Mouse (Mus musculus) intestine, postnatal 0 days (tissue): ENCODE measurements around the gene Ripor1. TPM values are rescaled to one million over a fixed set of nuclear protein-coding genes. Genes with fewer than 3 reads are reported as not detected.

Experiments used
- ATAC-seq: fragments of 200-750 bp; cut with Nextera tagmentation; 2 replicates; pipeline ENCODE4 v1.8.0; 2017; ENCODE audit warnings: mild to moderate bottlenecking, moderate TSS enrichment, moderate library complexity
- H3K27ac ChIP-seq: fragments of 300-500 bp; sonication (generic); 2 replicates; pipeline ENCODE4 v1.5.1; 2014; ENCODE audit warnings: mild to moderate bottlenecking, low read depth, low read length, moderate library complexity
- H3K27me3 ChIP-seq: fragments of 300-500 bp; sonication (generic); replicated peaks from 2 replicates; pipeline ENCODE4 v1.6.1; 2014; ENCODE audit warnings: low read length, mixed read lengths; ENCODE audit not compliant: control insufficient read depth, insufficient read depth
- H3K36me3 ChIP-seq: fragments of 300-500 bp; sonication (generic); 2 replicates; pipeline ENCODE4 v1.6.1; 2014; ENCODE audit warnings: mild to moderate bottlenecking, moderate library complexity; ENCODE audit not compliant: control insufficient read depth, insufficient read depth
- H3K4me1 ChIP-seq: fragments of 300-500 bp; sonication (generic); replicated peaks from 2 replicates; pipeline ENCODE4 v1.6.1; 2014; ENCODE audit warnings: antibody characterized with exemption, low read length, mixed read lengths; ENCODE audit not compliant: control insufficient read depth, insufficient read depth
- H3K4me2 ChIP-seq: fragments of 300-500 bp; sonication (generic); replicated peaks from 2 replicates; pipeline ENCODE4 v1.6.1; 2014; ENCODE audit warnings: low read depth, mild to moderate bottlenecking, moderate library complexity
- H3K4me3 ChIP-seq: fragments of 300-500 bp; sonication (generic); 2 replicates; pipeline ENCODE4 v1.5.1; 2014; ENCODE audit warnings: low read depth, low read length
- H3K9ac ChIP-seq: fragments of 300-500 bp; sonication (generic); 2 replicates; pipeline ENCODE4 v1.6.1; 2014; ENCODE audit warnings: mild to moderate bottlenecking, low read depth, low read length
- H3K9me3 ChIP-seq: fragments of 300-500 bp; sonication (generic); 2 replicates; pipeline ENCODE4 v1.6.1; 2016; ENCODE audit warnings: mixed run types; ENCODE audit not compliant: control insufficient read depth
- CTCF ChIP-seq: sonication (generic); IDR thresholded peaks from 2 replicates; pipeline ENCODE4 v1.5.1; 2016; ENCODE audit warnings: low read depth, mild to moderate bottlenecking, control low read depth, antibody characterized with exemption, moderate library complexity
- WGBS: fragments of 180-500 bp; shearing (Covaris S2); extraction: QIAGEN DNeasy Blood & Tissue Kit; methylation state at CpG from one replicate; pipeline ENCODE4 v1.1.7; 2014; 5-methylcytosine and 5-hydroxymethylcytosine counted together
- polyA plus RNA-seq: library from polyadenylated mRNA; unstranded; fragments of >200 nt; fragmentation: Nextera tagmentation; extraction: Ambion mirVana; gene quantifications from 2 replicates; pipeline ENCODE4 v1.2.1, GENCODE M21; 2015

Gene Ripor1
- polyA plus RNA-seq, 1 experiment from 2014 or later = 10.3 TPM

DNA sequence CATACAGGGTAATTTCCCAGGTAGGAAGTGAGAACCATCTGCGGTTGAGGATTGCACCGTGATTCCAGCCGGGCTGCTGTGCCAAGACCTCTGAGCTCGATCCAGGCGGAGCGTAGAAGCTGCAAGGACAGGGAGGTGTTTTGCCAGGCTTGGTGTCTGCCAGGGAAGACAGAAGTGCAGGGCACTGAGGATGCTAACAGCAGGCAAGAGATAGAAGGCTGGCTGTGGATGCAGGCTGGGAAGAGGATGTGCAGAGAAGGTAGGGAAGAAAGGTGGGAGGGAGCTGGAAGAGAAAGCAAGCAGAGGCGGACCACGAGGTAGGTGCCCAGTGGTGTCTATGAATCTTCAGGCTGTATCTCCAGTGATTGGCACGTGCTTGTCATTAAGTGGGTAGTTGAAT, 6.8 kb downstream of the Ripor1 start:
- 87% methylated on average over 9 of the region's 9 CpGs for WGBS
- no peak overlapping the region for H3K4me3 ChIP-seq
- H3K36me3 ChIP-seq = peaks cover 13% of the 10 kb centered on the region; the same call in 1 of the 2 replicates
- no peaks in the 10 kb centered on the region for H3K9me3 ChIP-seq
- no peak for ATAC-seq
- H3K9ac ChIP-seq = no peak overlapping the region
- no peak overlapping the region for H3K27ac ChIP-seq
- TF ChIP-seq CTCF = no peak
- H3K27me3 ChIP-seq = peaks cover 4% of the 10 kb centered on the region; the same call in 1 of the 2 replicates
- H3K4me2 ChIP-seq = no peak overlapping the region
- peaks cover 8% of the 10 kb centered on the region; the same call in 1 of the 2 replicates for H3K4me1 ChIP-seq

DNA sequence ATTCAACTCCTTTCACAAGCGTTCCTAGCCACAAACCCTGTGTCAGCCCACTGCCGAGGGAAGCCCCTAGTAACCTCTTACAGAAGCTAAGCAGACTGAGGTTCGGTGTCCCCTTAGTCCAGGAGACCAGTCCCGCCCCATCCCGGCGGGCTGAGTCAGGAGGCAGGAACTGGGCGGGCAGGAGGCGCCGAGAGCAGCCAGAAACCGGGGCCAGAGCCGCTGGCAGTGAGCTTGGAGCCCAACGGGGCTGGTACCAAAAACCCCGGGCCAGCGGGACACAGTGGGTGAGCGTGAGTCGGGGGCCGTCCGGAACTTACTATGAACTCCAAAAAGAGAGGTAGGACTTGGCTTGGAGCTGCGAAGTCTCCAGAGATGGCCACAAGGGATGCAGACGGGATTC, 8.0 kb downstream of the Ripor1 start:
- Histone ChIP-seq H3K4me2 (peak overlapping the region; percentile 96), H3K9me3 (no peaks in the 10 kb centered on the region), H3K36me3 (peaks cover 25% of the 10 kb centered on the region), H3K27me3 (peaks cover 4% of the 10 kb centered on the region; the same call in 1 of the 2 replicates), H3K4me3 (peak overlapping the region; percentile 17; the same call in 1 of the 2 replicates), H3K4me1 (peaks cover 8% of the 10 kb centered on the region; the same call in 1 of the 2 replicates), H3K27ac (no peak overlapping the region), H3K9ac (no peak overlapping the region)
- no peak for ATAC-seq
- no peak for TF ChIP-seq CTCF
- 13% methylated on average over 20 of the region's 20 CpGs for WGBS

DNA sequence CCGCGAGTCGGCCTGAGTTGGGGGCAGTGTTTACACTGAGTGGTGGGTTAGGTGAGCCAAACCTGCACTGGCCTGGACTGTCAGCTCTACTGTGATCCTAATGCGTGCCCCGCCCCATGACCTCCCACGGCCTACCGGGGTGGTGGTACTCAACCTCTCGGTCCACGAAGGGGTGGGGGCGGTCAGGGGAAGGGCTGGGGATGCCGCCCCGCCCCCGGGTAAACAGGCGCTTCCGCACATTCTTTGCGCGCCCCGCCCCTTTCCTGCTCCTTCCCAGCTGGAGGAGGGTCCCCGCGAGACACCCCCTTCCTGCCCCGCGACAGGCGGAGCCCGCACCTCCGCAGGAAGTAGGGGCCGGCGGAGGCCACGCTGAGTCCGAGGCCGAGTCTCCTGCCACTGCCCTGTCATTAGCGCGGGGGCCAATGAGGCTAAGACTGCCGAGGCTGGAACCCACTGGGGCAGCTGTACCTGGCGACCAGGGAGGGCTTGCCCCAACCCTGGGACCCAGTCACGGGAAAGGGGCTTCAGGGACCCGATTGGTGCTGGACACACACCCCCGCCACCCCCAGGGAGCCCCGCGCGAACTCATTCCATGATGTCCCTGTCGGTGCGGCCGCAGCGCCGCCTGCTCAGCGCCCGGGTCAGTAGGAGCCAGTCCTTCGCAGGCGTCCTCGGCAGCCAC, 8.9 kb downstream of the Ripor1 start:
- Histone ChIP-seq H3K4me1 (peaks cover 8% of the 10 kb centered on the region; the same call in 1 of the 2 replicates), H3K4me2 (peak overlapping the region; percentile 96), H3K36me3 (peaks cover 34% of the 10 kb centered on the region), H3K4me3 (peak overlapping the region; percentile 55), H3K9me3 (no peaks in the 10 kb centered on the region), H3K27me3 (peaks cover 4% of the 10 kb centered on the region; the same call in 1 of the 2 replicates), H3K9ac (peak overlapping the region; percentile 34), H3K27ac (no peak overlapping the region)
- 5% methylated on average over 50 of the region's 50 CpGs for WGBS
- no peak for TF ChIP-seq CTCF
- peak; percentile 19; the same call in 1 of the 2 replicates for ATAC-seq

DNA sequence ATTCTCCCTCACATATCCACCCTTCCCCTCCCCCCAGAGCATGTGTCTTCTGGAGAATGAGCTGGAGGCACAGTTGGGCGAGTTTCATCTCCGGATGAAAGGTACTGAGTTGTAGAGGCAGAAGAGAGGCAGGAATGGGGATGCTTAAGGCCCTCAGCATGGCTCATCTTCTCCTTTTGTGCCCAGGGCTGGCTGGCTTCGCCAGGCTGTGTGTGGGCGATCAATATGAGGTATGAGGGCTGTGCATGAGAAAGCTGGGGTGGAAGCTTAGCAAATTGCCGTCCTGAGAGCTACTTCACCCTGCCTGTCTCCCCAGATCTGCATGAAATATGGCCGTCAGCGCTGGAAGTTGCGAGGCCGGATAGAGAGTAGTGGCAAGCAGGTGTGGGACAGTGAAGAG, 10.9 kb downstream of the Ripor1 start:
- Histone ChIP-seq H3K36me3 (peaks cover 53% of the 10 kb centered on the region), H3K9ac (no peak overlapping the region), H3K9me3 (no peaks in the 10 kb centered on the region), H3K27ac (no peak overlapping the region), H3K4me2 (no peak overlapping the region), H3K4me3 (no peak overlapping the region), H3K27me3 (peaks cover 4% of the 10 kb centered on the region; the same call in 1 of the 2 replicates), H3K4me1 (peaks cover 8% of the 10 kb centered on the region; the same call in 1 of the 2 replicates)
- TF ChIP-seq CTCF = no peak
- no peak for ATAC-seq
- 93% methylated on average over 9 of the region's 9 CpGs for WGBS

DNA sequence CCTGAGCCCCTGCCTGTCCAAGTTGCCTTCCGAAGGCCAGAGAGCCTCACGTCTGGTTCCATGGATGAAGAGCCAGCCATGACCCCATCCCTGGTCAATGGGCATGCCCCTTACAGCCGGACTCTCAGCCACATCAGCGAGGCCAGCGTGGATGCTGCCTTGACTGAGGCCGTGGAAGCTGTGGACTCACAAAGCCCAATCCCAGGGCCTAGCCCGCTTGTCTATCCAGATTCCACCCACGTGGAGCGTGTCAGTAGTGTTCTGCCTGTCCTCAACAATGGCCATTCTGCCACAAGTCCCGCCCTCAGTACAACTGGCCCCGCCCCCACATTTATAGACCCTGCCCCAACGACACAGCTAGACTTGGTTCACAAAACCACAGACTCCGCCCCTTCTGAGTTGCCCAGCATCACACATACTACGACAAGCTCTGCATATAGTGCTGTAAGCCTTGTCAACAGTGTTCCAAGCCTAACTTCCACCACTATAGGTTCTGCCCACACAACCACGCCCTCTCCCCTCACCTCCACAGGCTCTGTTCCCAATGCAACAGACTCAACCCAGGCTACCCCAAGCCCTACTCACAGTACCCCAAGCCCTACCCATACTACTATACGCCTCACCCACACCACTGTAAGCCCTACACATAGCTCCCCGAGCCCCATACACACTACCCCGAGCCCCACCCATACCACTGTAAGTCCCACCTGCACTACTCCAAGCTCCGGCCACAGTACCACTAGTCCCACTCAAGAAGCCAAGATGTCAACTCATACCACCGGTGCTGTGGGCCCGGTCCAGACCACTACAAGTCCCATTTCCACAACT, 12.6 kb downstream of the Ripor1 start:
- Histone ChIP-seq H3K9ac (no peak overlapping the region), H3K27me3 (no peaks in the 10 kb centered on the region; the same call in 1 of the 2 replicates), H3K9me3 (no peaks in the 10 kb centered on the region), H3K4me3 (no peak overlapping the region), H3K27ac (no peak overlapping the region), H3K36me3 (peaks cover 61% of the 10 kb centered on the region), H3K4me2 (no peak overlapping the region), H3K4me1 (peaks cover 6% of the 10 kb centered on the region; the same call in 1 of the 2 replicates)
- 86% methylated on average over 21 of the region's 21 CpGs for WGBS
- TF ChIP-seq CTCF = no peak
- ATAC-seq = no peak

DNA sequence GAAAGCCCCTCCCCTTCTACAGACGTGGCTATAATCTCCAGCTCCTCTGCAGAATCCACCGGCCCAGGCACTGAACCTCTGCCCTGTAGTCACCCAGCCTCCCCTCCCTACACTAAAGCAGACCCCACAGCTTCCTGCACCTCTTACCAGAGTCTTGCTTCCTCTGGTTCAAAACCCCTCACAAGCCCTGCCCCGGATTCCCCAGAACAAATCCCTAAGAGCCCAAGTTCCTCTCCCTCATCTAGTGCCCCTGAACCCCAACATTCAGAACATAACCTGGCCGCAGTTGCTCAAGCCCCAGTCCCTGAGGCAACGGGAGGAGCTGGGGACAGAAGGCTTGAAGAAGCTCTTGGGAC, 13.2 kb downstream of the Ripor1 start:
- H3K9ac ChIP-seq = no peak overlapping the region
- H3K4me1 ChIP-seq = peaks cover 6% of the 10 kb centered on the region; the same call in 1 of the 2 replicates
- 89% methylated on average over 5 of the region's 5 CpGs for WGBS
- no peak for ATAC-seq
- H3K27me3 ChIP-seq = no peaks in the 10 kb centered on the region; the same call in 1 of the 2 replicates
- TF ChIP-seq CTCF = no peak
- peaks cover 61% of the 10 kb centered on the region for H3K36me3 ChIP-seq
- H3K4me2 ChIP-seq = no peak overlapping the region
- H3K9me3 ChIP-seq = no peaks in the 10 kb centered on the region
- H3K27ac ChIP-seq = no peak overlapping the region
- H3K4me3 ChIP-seq = no peak overlapping the region
